Mouse (Mus musculus): ENCODE results near the gene Hist1h3a.

- no peak for TF ChIP-seq CTCF (IDR thresholded peaks at IDR 0.05; ENCODE audit: extremely low read depth, insufficient read depth, insufficient read length, insufficient replicate concordance)
- no peak for TF ChIP-seq POLR2A (IDR thresholded peaks at IDR 0.05; ENCODE audit: low read depth, low read length)
Observed at GRCm38 (mm10) chr13:23744421-23745380, 17.5 kb downstream of the Hist1h3a start.

Measured in spleen, adult 2 months (tissue).